Mouse (Mus musculus): Measurements from ENCODE around the gene M6pr. TPM values are rescaled to one million over a fixed set of nuclear protein-coding genes. Genes with fewer than 3 reads are reported as not detected.

The M6pr gene
- 63.1 and 63.3 TPM in 2 replicates for polyA plus RNA-seq (2014; fragmentation: Nextera tagmentation; extraction: Ambion mirVana)

DNA sequence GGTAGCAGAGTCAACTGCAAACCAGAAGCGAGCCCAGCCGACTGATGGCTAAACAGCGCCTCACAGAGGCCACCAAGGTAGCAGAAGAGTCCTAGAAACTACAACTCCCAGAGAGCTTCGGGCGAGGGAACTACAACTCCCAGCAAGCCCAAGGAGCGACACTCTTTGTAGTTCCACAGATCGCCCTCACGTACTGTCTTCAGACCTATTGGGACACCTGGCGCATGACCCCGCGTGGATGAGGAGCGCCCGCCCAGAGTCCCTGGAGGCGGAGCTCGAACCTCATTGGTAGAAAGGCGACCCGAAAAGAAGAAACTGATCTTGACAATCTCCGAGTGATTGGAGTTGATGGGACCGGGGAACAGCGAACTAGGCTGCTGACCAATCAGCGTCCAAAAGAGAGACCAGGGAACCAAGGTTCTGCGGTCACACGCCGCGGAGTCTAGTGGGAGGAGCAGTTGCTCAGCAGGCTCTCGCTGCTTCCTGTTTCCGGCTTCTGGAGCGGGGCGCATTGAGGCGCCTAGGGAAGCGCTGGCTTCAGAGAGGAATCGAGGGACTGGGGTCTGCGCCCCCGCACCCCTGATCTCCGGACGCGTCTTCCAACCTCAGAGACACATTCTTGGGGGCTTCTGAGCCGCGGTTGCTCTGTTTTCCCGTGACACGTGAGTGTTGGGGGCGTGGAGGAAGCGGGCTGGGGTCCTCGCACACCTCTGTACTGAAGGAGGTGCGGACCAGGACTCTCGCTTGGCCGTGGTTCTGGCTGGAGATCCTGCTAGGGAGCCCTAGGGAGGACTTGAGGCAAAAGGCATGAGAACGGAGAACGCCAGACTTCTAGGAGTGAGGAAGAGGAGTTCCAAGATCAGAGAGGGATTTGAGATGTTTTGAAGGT, at the start of gene M6pr:
M6pr (plus strand) TSS at position 216 of the 889 bp plus-strand sequence.
- Histone ChIP-seq H3K36me3 (ENCODE audit: control insufficient read depth, insufficient read depth, low read length) (peaks cover 15% of the 10 kb centered on the region), H3K4me1 (ENCODE audit: control insufficient read depth, insufficient read depth, low read length) (peaks cover 11% of the 10 kb centered on the region), H3K27ac (ENCODE audit: low read depth, low read length) (peak within 1 kb of the TSS; percentile 58), H3K9me3 (replicated peaks; ENCODE audit: control insufficient read depth, low read length) (no peaks in the 10 kb centered on the region), H3K4me2 (ENCODE audit: low read length) (peak within 1 kb of the TSS; percentile 79), H3K4me3 (ENCODE audit: low read depth, low read length) (peak within 1 kb of the TSS; percentile 75), H3K27me3 (replicated peaks; ENCODE audit: control insufficient read depth, insufficient read depth, low read length) (no peaks in the 10 kb centered on the region), H3K9ac (ENCODE audit: low read length) (peak within 1 kb of the TSS; percentile 84)
- peak; percentile 98 for ATAC-seq
- DNase-seq (ENCODE audit: low spot score), result peak; percentile 99
- under 1% methylated on average over 49 of the region's 49 CpGs for WGBS

DNA sequence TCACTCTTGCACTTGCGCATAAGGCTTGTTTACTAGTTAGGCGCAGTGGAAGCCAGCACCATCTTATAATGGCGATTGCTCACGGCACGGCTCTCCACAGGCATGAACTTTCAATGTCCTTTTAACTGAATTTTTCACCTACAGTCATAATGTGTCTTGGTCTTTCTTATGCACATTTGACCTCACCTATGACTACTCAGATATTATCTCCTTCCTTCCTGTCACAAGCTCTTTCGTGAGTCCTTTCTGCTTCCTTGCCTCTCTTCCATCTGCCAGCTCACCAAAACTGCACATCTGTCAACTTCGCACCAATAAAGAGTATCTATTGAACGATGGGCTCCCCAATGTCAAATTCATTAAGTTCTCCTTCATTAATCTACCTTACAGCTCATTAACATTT, 46.0 kb upstream of the M6pr start:
- WGBS, result 92% methylated on average over 8 of the region's 8 CpGs
- Histone ChIP-seq H3K4me1 (ENCODE audit: control insufficient read depth, insufficient read depth, low read length) (no peaks in the 10 kb centered on the region), H3K27ac (ENCODE audit: low read depth, low read length) (no peak overlapping the region), H3K27me3 (replicated peaks; ENCODE audit: control insufficient read depth, insufficient read depth, low read length) (no peaks in the 10 kb centered on the region), H3K4me3 (ENCODE audit: low read depth, low read length) (no peak overlapping the region), H3K9me3 (replicated peaks; ENCODE audit: control insufficient read depth, low read length) (no peaks in the 10 kb centered on the region), H3K36me3 (ENCODE audit: control insufficient read depth, insufficient read depth, low read length) (no peaks in the 10 kb centered on the region), H3K4me2 (ENCODE audit: low read length) (no peak overlapping the region), H3K9ac (ENCODE audit: low read length) (no peak overlapping the region)
- DNase-seq (ENCODE audit: low spot score), result no peak
- no peak for ATAC-seq

DNA sequence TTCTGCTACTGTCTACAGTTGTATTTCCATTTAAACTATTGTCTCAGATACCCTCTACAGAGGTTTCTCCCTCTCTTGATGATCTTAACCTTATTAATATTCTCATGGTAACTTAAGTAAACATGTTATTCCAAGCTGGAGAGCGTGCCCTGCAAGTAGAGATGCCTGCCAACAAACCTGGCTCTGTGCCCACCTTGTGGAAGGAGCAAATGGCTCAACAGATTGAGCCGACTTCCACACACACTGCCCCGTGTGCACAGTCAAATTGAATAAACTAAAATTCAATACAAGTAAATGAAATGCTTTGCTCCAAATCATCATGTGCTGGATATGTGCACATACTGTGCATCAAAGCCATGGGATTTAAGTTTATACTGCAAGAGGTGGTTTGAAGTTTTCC, 40.0 kb upstream of the M6pr start:
- H3K27ac ChIP-seq (ENCODE audit: low read depth, low read length), result no peak overlapping the region

DNA sequence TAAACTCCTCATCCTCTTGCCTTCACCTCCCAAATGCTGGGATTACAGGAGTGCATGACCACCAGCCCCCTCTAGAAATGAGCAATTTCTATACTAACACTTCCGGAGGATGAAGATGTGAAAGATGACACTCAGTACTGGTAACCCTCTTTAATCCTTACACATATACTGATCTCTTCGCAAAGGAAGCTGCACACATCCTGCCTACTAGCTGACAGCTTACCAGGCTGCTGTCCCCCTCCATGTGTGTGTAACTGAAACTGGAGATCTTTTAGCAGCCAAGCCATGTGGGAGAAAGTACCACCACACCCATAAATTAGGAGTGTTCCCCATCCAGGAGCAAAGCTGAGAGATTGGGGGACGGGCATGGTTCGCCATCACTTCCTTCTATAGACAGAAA, 39.4 kb upstream of the M6pr start:
- H3K9ac ChIP-seq (ENCODE audit: low read length), result no peak overlapping the region
- H3K4me3 ChIP-seq (ENCODE audit: low read depth, low read length), result no peak overlapping the region
- no peaks in the 10 kb centered on the region for H3K27me3 ChIP-seq (replicated peaks; ENCODE audit: control insufficient read depth, insufficient read depth, low read length)
- H3K9me3 ChIP-seq (replicated peaks; ENCODE audit: control insufficient read depth, low read length), result no peaks in the 10 kb centered on the region
- DNase-seq (ENCODE audit: low spot score) (peak; percentile 17), ATAC-seq (peak; percentile 65; the same call in 1 of the 2 replicates)
- H3K36me3 ChIP-seq (ENCODE audit: control insufficient read depth, insufficient read depth, low read length), result no peaks in the 10 kb centered on the region
- peak overlapping the region; percentile 9; the same call in 1 of the 2 replicates for H3K27ac ChIP-seq (ENCODE audit: low read depth, low read length)
- no peak overlapping the region for H3K4me2 ChIP-seq (ENCODE audit: low read length)
- WGBS, result 78% methylated on average over 4 of the region's 4 CpGs
- H3K4me1 ChIP-seq (ENCODE audit: control insufficient read depth, insufficient read depth, low read length), result no peaks in the 10 kb centered on the region

More for the DNA sequence above, 40.0 kb upstream of the M6pr start:
- Histone ChIP-seq H3K36me3 (ENCODE audit: control insufficient read depth, insufficient read depth, low read length) (no peaks in the 10 kb centered on the region), H3K9me3 (replicated peaks; ENCODE audit: control insufficient read depth, low read length) (no peaks in the 10 kb centered on the region), H3K9ac (ENCODE audit: low read length) (no peak overlapping the region), H3K4me1 (ENCODE audit: control insufficient read depth, insufficient read depth, low read length) (no peaks in the 10 kb centered on the region), H3K4me2 (ENCODE audit: low read length) (no peak overlapping the region), H3K4me3 (ENCODE audit: low read depth, low read length) (no peak overlapping the region), H3K27me3 (replicated peaks; ENCODE audit: control insufficient read depth, insufficient read depth, low read length) (no peaks in the 10 kb centered on the region)
- ATAC-seq (peak; percentile 87), DNase-seq (ENCODE audit: low spot score) (peak; percentile 88)
- WGBS, result 20% methylated on average over 3 of the region's 3 CpGs

DNA sequence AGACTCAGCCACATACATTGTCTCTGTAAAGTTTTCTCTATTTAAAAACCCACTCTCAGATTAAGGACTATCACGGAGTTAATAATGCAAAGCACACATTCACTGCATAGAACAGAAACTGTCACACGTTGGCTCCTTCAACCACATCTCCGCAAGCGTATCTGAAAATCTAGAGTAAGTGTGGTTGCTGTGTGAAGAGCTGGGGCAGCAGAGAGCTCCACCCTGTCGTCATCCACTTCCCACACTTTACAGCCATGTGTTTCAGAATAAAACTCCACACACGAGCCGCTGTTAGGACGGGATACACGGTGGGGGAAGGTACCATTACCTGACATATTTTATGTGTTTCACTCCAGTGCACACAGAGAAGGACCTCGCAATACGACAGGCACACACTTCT, 38.4 kb upstream of the M6pr start:
- no peaks in the 10 kb centered on the region for H3K27me3 ChIP-seq (replicated peaks; ENCODE audit: control insufficient read depth, insufficient read depth, low read length)
- H3K9me3 ChIP-seq (replicated peaks; ENCODE audit: control insufficient read depth, low read length), result no peaks in the 10 kb centered on the region
- DNase-seq (ENCODE audit: low spot score) (no peak), ATAC-seq (no peak)
- WGBS, result 85% methylated on average over 11 of the region's 11 CpGs
- no peak overlapping the region for H3K4me2 ChIP-seq (ENCODE audit: low read length)
- H3K9ac ChIP-seq (ENCODE audit: low read length), result no peak overlapping the region
- no peak overlapping the region for H3K27ac ChIP-seq (ENCODE audit: low read depth, low read length)
- H3K4me1 ChIP-seq (ENCODE audit: control insufficient read depth, insufficient read depth, low read length), result no peaks in the 10 kb centered on the region
- no peak overlapping the region for H3K4me3 ChIP-seq (ENCODE audit: low read depth, low read length)
- no peaks in the 10 kb centered on the region for H3K36me3 ChIP-seq (ENCODE audit: control insufficient read depth, insufficient read depth, low read length)

DNA sequence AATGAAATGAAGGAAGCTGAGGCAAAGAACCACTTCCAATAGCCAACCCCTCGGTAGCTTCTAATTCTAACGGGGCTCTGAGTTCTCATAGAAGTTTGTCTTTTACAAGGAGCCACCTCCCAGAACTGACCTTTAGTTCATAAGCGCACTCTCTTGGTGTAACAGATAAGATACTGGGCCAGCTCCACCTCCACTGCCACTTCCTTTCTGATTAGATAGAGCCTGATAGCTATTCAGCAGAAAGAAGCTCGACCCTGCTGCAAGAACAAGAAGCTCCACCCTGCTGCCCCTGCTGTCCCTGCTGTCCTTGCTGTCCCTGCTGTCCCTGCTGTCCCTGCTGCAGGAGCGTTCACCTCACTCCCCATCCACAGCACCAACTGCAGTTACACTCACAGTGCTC, 34.0 kb upstream of the M6pr start:
- no peak overlapping the region for H3K27ac ChIP-seq (ENCODE audit: low read depth, low read length)
- no peak overlapping the region for H3K4me2 ChIP-seq (ENCODE audit: low read length)
- ATAC-seq, result no peak
- 71% methylated on average over 5 of the region's 5 CpGs for WGBS
- no peaks in the 10 kb centered on the region for H3K4me1 ChIP-seq (ENCODE audit: control insufficient read depth, insufficient read depth, low read length)
- H3K9me3 ChIP-seq (replicated peaks; ENCODE audit: control insufficient read depth, low read length), result no peaks in the 10 kb centered on the region
- DNase-seq (ENCODE audit: low spot score), result no peak
- H3K9ac ChIP-seq (ENCODE audit: low read length), result no peak overlapping the region
- H3K27me3 ChIP-seq (replicated peaks; ENCODE audit: control insufficient read depth, insufficient read depth, low read length), result no peaks in the 10 kb centered on the region
- no peaks in the 10 kb centered on the region for H3K36me3 ChIP-seq (ENCODE audit: control insufficient read depth, insufficient read depth, low read length)
- H3K4me3 ChIP-seq (ENCODE audit: low read depth, low read length), result no peak overlapping the region

DNA sequence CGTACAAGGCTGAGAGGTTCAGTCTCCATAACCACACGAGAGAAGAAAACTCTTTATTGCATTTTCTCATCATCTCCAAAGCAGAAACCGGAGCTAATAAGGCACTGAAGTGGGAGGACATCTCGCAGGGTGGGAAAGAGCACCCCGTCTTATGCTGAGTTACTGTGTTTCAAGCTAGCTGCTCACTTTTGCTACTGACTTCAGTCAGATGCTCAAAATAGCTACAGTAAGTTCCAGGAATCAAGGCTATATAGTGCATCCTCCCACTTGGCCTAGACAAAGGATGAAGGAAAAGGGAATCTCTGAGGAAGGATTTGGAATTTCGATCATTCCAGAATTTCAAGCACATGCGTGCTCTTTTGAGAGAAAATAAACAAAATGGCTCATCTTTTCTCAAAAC, 32.0 kb upstream of the M6pr start:
- DNase-seq (ENCODE audit: low spot score), result no peak
- no peaks in the 10 kb centered on the region for H3K9me3 ChIP-seq (replicated peaks; ENCODE audit: control insufficient read depth, low read length)

DNA sequence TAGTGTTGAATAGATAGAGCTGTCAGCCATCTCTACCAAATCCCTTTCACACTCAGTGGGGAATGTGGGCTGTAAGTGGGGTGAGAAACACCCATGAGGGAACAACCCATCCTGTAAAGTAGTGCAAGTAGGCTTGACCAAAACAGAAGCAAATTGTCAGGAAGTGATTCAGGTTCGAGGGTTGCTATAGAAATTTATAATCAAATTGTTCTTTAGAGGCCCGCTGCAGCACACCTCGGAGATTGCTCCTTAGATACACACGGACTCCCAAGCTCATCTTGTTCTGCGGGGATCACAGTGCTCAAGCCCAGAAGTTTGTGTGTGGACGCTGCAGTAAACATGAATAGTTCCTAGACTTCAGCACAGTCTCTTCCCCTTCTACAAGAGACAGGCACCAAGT, 25.7 kb upstream of the M6pr start, which contains the start of gene Klrg1:
Klrg1 (minus strand) TSS at position 101 of the 400 bp plus-strand sequence.
- Histone ChIP-seq H3K9me3 (replicated peaks; ENCODE audit: control insufficient read depth, low read length) (no peaks in the 10 kb centered on the region), H3K4me3 (ENCODE audit: low read depth, low read length) (no peak within 1 kb of the TSS), H3K27me3 (replicated peaks; ENCODE audit: control insufficient read depth, insufficient read depth, low read length) (no peaks in the 10 kb centered on the region), H3K4me1 (ENCODE audit: control insufficient read depth, insufficient read depth, low read length) (no peaks in the 10 kb centered on the region), H3K36me3 (ENCODE audit: control insufficient read depth, insufficient read depth, low read length) (no peaks in the 10 kb centered on the region), H3K27ac (ENCODE audit: low read depth, low read length) (no peak within 1 kb of the TSS), H3K4me2 (ENCODE audit: low read length) (no peak within 1 kb of the TSS), H3K9ac (ENCODE audit: low read length) (no peak within 1 kb of the TSS)
- DNase-seq (ENCODE audit: low spot score) (no peak), ATAC-seq (no peak)
- WGBS, result 85% methylated on average over 6 of the region's 6 CpGs

More for the DNA sequence above, 32.0 kb upstream of the M6pr start:
- Histone ChIP-seq H3K4me3 (ENCODE audit: low read depth, low read length) (no peak overlapping the region), H3K4me2 (ENCODE audit: low read length) (no peak overlapping the region), H3K27me3 (replicated peaks; ENCODE audit: control insufficient read depth, insufficient read depth, low read length) (no peaks in the 10 kb centered on the region), H3K27ac (ENCODE audit: low read depth, low read length) (no peak overlapping the region), H3K9ac (ENCODE audit: low read length) (no peak overlapping the region), H3K4me1 (ENCODE audit: control insufficient read depth, insufficient read depth, low read length) (no peaks in the 10 kb centered on the region), H3K36me3 (ENCODE audit: control insufficient read depth, insufficient read depth, low read length) (no peaks in the 10 kb centered on the region)
- no peak for ATAC-seq
- 92% methylated on average over 7 of the region's 7 CpGs for WGBS

DNA sequence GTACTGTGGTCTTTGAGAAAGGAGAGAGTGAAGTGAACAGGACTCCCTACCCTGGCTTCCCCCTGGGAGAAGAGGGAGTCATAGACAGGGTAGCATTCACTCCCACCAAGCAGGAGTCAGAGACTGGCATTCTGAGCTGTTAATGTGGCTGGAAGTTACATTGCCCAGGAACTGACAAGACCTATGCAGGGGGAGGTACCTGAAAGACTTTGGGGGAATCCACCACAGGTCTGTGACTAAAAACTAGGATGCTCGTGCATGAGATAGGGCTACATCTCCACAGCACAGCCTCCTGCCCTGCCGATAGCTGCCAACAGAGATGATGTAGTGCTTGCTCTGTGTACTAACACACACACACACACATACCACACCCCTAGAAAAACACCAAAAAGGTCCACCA, 25.1 kb upstream of the M6pr start:
- H3K9ac ChIP-seq (ENCODE audit: low read length), result no peak overlapping the region
- H3K9me3 ChIP-seq (replicated peaks; ENCODE audit: control insufficient read depth, low read length), result no peaks in the 10 kb centered on the region
- no peaks in the 10 kb centered on the region for H3K27me3 ChIP-seq (replicated peaks; ENCODE audit: control insufficient read depth, insufficient read depth, low read length)
- H3K36me3 ChIP-seq (ENCODE audit: control insufficient read depth, insufficient read depth, low read length), result no peaks in the 10 kb centered on the region
- no peaks in the 10 kb centered on the region for H3K4me1 ChIP-seq (ENCODE audit: control insufficient read depth, insufficient read depth, low read length)
- H3K4me2 ChIP-seq (ENCODE audit: low read length), result no peak overlapping the region
- DNase-seq (ENCODE audit: low spot score) (no peak), ATAC-seq (no peak)
- WGBS, result 88% methylated on average over 2 of the region's 2 CpGs
- H3K4me3 ChIP-seq (ENCODE audit: low read depth, low read length), result no peak overlapping the region
- H3K27ac ChIP-seq (ENCODE audit: low read depth, low read length), result no peak overlapping the region

All from forebrain, embryonic 14.5 days (tissue).